Mouse (Mus musculus) intestine, embryonic 16.5 days (tissue): Measurements from ENCODE around the gene Slc39a11. TPM values are rescaled to one million over a fixed set of nuclear protein-coding genes. Genes with fewer than 3 reads are reported as not detected.
A peak's percentile ranks its signal among the peaks of the same experiment; 100 is the strongest.

ENCODE experiments used
- ATAC-seq: fragments of 200-750 bp; cut with Nextera tagmentation; 2 replicates; pipeline ENCODE4 v1.8.0; 2017; ENCODE audit warnings: moderate TSS enrichment, moderate library complexity
- H3K27ac ChIP-seq: fragments of 300-500 bp; sonication (generic); 2 replicates; pipeline ENCODE4 v1.5.1; 2014; ENCODE audit warnings: mild to moderate bottlenecking, low read length
- H3K27me3 ChIP-seq: fragments of 300-500 bp; sonication (generic); replicated peaks from 2 replicates; pipeline ENCODE4 v1.6.1; 2014; ENCODE audit warnings: low read length, control low read depth, mixed read lengths; ENCODE audit not compliant: control insufficient read depth, insufficient read depth
- H3K36me3 ChIP-seq: fragments of 300-500 bp; sonication (generic); 2 replicates; pipeline ENCODE4 v1.6.1; 2014; ENCODE audit warnings: low read length, control low read depth; ENCODE audit not compliant: control insufficient read depth, insufficient read depth
- H3K4me1 ChIP-seq: fragments of 300-500 bp; sonication (generic); 2 replicates; pipeline ENCODE4 v1.6.1; 2014; ENCODE audit warnings: low read length, control low read depth, mixed read lengths; ENCODE audit not compliant: control insufficient read depth, insufficient read depth
- H3K4me2 ChIP-seq: fragments of 300-500 bp; sonication (generic); 2 replicates; pipeline ENCODE4 v1.6.1; 2014; ENCODE audit warnings: low read depth, low read length, control low read depth
- H3K4me3 ChIP-seq: fragments of 300-500 bp; sonication (generic); 2 replicates; pipeline ENCODE4 v1.5.1; 2014; ENCODE audit warnings: mild to moderate bottlenecking, low read length
- H3K9ac ChIP-seq: fragments of 300-500 bp; sonication (generic); 2 replicates; pipeline ENCODE4 v1.6.1; 2014; ENCODE audit warnings: low read depth, low read length
- H3K9me3 ChIP-seq: fragments of 300-500 bp; sonication (generic); 2 replicates; pipeline ENCODE4 v1.6.1; 2016; ENCODE audit warnings: low read length, control low read depth; ENCODE audit not compliant: control insufficient read depth
- WGBS: fragments of 180-500 bp; shearing (Covaris S2); extraction: QIAGEN DNeasy Blood & Tissue Kit; methylation state at CpG from one replicate; pipeline ENCODE4 v1.1.7; 2014; 5-methylcytosine and 5-hydroxymethylcytosine counted together
- polyA plus RNA-seq: library from polyadenylated mRNA; unstranded; fragments of >200 nt; fragmentation: Nextera tagmentation; extraction: Ambion mirVana; gene quantifications from 2 replicates; pipeline ENCODE4 v1.2.1, GENCODE M21; 2015

Gene Slc39a11
- polyA plus RNA-seq, 1 experiment from 2014 or later = 52.8 TPM

DNA sequence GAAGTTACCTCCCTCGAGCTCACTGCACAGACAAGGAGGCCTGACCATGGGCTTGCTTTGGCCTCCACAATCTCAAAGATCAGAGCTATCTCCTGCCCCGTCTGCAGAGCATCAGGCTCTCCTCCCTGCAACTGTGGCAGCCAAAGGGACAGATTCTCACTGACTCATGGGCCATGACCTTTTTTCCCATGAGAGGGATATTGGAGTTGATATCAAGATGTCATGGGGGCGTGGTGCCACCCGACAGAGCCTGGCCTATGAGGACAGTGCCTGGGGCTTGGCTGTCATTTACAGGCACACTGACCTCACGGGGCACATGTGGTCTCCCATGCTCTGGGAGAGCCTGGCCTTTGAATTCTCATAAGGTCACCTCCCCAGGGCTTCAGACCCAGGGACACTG is 346.7 kb downstream of the Slc39a11 start:
- WGBS = 79% methylated on average over 5 of the region's 5 CpGs
- H3K36me3 ChIP-seq = no peaks in the 10 kb centered on the region
- no peak overlapping the region for H3K9ac ChIP-seq
- no peak overlapping the region for H3K4me3 ChIP-seq
- H3K27ac ChIP-seq = no peak overlapping the region
- no peaks in the 10 kb centered on the region for H3K9me3 ChIP-seq
- H3K27me3 ChIP-seq = no peaks in the 10 kb centered on the region
- no peak overlapping the region for H3K4me2 ChIP-seq
- H3K4me1 ChIP-seq = no peaks in the 10 kb centered on the region
- ATAC-seq = no peak

- no peak overlapping the region for H3K9ac ChIP-seq
- H3K36me3 ChIP-seq = no peaks in the 10 kb centered on the region
- no peaks in the 10 kb centered on the region for H3K9me3 ChIP-seq
- no peak overlapping the region for H3K4me2 ChIP-seq
- peaks cover 2% of the 10 kb centered on the region; the same call in 1 of the 2 replicates for H3K4me1 ChIP-seq
- 85% methylated on average over 10 of the region's 10 CpGs for WGBS
- no peak overlapping the region for H3K27ac ChIP-seq
- no peak for ATAC-seq
- no peaks in the 10 kb centered on the region for H3K27me3 ChIP-seq
- H3K4me3 ChIP-seq = no peak overlapping the region
Observed at GRCm38 (mm10) chr11:113299492-113299891, 350.4 kb downstream of the Slc39a11 start.

- Histone ChIP-seq H3K9ac (no peak overlapping the region), H3K36me3 (no peaks in the 10 kb centered on the region), H3K27ac (no peak overlapping the region), H3K4me3 (no peak overlapping the region), H3K4me1 (peaks cover 12% of the 10 kb centered on the region; the same call in 1 of the 2 replicates), H3K4me2 (no peak overlapping the region), H3K27me3 (no peaks in the 10 kb centered on the region), H3K9me3 (no peaks in the 10 kb centered on the region)
- WGBS = 37% methylated on average over 2 of the region's 2 CpGs
- no peak for ATAC-seq
Observed at GRCm38 (mm10) chr11:113297765-113298164, 352.1 kb downstream of the Slc39a11 start.

DNA sequence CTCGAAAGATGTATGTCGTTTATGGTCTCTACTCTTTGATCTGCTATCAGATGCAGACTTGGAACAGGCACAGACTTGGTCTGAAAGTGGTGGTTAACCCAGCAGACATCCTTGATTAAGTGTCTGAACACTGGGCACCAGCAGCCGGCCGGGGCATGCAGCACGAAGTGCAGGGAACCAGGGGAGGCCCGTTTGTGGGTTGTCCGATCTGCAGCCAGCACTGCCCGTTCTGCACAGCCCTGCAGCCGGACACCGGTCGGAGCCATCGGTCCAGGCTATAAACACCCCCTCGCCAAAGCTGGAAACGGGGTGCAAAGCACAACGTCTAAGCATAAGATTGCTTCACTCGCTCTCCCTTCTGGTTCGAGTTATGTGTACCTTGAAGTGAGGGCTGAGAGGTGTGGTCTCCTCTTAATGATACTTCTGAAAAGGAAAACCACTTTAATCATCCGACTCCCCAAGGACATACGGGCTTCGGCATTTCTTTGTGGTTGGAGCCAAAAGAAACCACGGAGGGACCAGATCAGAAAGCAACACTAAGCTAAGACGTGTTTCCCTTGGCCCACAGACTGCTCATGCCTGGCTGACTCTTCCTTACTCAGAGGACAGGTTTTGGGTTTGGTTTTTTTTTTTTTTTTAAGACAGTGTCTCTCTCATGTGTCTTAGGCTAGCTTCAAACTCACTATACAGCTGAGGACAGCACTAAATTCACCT is 352.8 kb downstream of the Slc39a11 start:
- Histone ChIP-seq H3K4me1 (peaks cover 12% of the 10 kb centered on the region; the same call in 1 of the 2 replicates), H3K27me3 (no peaks in the 10 kb centered on the region), H3K4me2 (no peak overlapping the region), H3K36me3 (no peaks in the 10 kb centered on the region), H3K27ac (no peak overlapping the region), H3K9me3 (no peaks in the 10 kb centered on the region), H3K9ac (no peak overlapping the region), H3K4me3 (no peak overlapping the region)
- no peak for ATAC-seq
- WGBS = 77% methylated on average over 22 of the region's 22 CpGs

DNA sequence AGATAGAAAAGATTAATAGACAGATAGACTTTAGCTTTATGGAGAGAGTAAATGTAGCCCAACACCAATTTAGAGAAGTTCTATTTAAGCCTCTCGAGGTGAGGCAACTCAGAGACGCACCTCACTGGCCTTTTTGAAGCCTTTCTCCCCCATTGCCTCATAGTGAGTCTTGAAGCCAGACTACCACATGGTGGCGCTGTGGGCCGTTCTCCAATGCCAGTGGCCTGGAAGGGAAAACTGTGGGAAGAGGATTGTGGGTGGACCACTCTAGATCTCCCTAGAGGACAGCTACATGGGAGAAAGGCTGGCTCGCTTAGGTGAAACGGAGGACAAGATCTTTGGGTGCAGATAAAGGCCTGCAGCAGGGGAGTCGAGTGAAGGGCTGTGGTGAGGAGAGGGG is 353.7 kb downstream of the Slc39a11 start:
- no peak overlapping the region for H3K4me2 ChIP-seq
- no peak overlapping the region for H3K4me3 ChIP-seq
- H3K36me3 ChIP-seq = no peaks in the 10 kb centered on the region
- peaks cover 19% of the 10 kb centered on the region for H3K4me1 ChIP-seq
- H3K27me3 ChIP-seq = no peaks in the 10 kb centered on the region
- H3K9me3 ChIP-seq = no peaks in the 10 kb centered on the region
- ATAC-seq = no peak
- WGBS = 44% methylated on average over 7 of the region's 7 CpGs
- H3K9ac ChIP-seq = no peak overlapping the region
- H3K27ac ChIP-seq = no peak overlapping the region

DNA sequence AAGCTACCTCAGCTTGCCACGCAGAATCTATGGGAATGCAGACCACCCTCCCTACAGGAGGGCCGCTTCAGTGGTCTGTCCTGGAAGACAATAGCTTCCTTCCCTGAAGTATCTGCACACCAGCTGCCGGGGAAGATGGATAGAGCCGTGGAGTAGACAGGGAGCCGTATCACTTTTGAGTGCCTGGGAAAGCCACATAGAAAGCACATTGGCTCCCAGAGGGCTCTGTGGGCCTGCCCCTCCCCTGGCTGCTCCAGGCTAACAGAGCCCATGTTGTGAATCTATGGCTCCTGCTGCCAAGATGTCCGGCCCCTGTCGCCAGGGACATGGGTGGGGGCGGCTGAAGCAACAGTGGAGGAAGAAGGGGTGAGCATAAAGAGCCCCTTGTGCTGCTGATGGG is 355.4 kb downstream of the Slc39a11 start:
- no peak overlapping the region for H3K9ac ChIP-seq
- H3K9me3 ChIP-seq = no peaks in the 10 kb centered on the region
- H3K27me3 ChIP-seq = no peaks in the 10 kb centered on the region
- no peak overlapping the region for H3K4me2 ChIP-seq
- H3K4me3 ChIP-seq = no peak overlapping the region
- H3K4me1 ChIP-seq = peaks cover 28% of the 10 kb centered on the region
- no peak for ATAC-seq
- H3K36me3 ChIP-seq = no peaks in the 10 kb centered on the region
- no peak overlapping the region for H3K27ac ChIP-seq
- 51% methylated on average over 8 of the region's 8 CpGs for WGBS

- Histone ChIP-seq H3K4me2 (peak overlapping the region; percentile 34; the same call in 1 of the 2 replicates), H3K27ac (peak overlapping the region; percentile 91), H3K9me3 (no peaks in the 10 kb centered on the region), H3K27me3 (no peaks in the 10 kb centered on the region), H3K36me3 (no peaks in the 10 kb centered on the region), H3K4me3 (no peak overlapping the region), H3K9ac (peak overlapping the region; percentile 46), H3K4me1 (peaks cover 29% of the 10 kb centered on the region)
- 49% methylated on average over 13 of the region's 13 CpGs for WGBS
- peak; percentile 57 for ATAC-seq
Observed at GRCm38 (mm10) chr11:113292906-113293614, 356.8 kb downstream of the Slc39a11 start.

- peak; percentile 66 for ATAC-seq
- 58% methylated on average over 17 of the region's 17 CpGs for WGBS
- H3K36me3 ChIP-seq = no peaks in the 10 kb centered on the region
- peak overlapping the region; percentile 94 for H3K27ac ChIP-seq
- H3K4me3 ChIP-seq = no peak overlapping the region
- H3K9me3 ChIP-seq = no peaks in the 10 kb centered on the region
- peak overlapping the region; percentile 52 for H3K9ac ChIP-seq
- no peak overlapping the region for H3K4me2 ChIP-seq
- peaks cover 29% of the 10 kb centered on the region for H3K4me1 ChIP-seq
- H3K27me3 ChIP-seq = no peaks in the 10 kb centered on the region
Observed at GRCm38 (mm10) chr11:113291781-113292714, 357.8 kb downstream of the Slc39a11 start.

DNA sequence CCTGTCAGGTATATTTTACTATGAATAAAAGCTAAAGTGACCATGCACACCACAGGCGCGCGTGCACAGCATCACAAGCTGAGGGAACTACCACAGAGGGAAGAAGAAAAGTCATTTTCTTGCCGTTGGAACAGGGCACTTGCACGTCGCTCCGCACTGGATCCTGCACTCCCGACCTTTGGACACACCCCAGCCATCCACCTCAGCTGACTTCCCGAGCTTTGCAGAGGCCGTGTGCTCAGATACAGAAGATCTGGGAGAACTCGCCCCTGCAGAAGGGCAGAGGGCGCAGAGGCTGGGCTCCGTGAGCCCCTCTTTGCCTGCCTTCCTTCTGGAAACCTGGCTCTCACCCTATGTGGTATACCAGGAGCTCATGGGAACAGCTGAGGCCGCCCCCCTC is 359.0 kb downstream of the Slc39a11 start:
- WGBS = 61% methylated on average over 14 of the region's 14 CpGs
- Histone ChIP-seq H3K27ac (peak overlapping the region; percentile 94), H3K4me2 (0 out of 2 replicates have a peak overlapping the region, but pooled peaks have one; percentile 15), H3K4me1 (peaks cover 29% of the 10 kb centered on the region), H3K36me3 (no peaks in the 10 kb centered on the region), H3K9ac (peak overlapping the region; percentile 52), H3K4me3 (no peak overlapping the region), H3K9me3 (no peaks in the 10 kb centered on the region), H3K27me3 (no peaks in the 10 kb centered on the region)
- ATAC-seq = peak; percentile 69
